Comparison of ENCODE assay signal across 9 mouse cellular contexts in the genomic region with DNA sequence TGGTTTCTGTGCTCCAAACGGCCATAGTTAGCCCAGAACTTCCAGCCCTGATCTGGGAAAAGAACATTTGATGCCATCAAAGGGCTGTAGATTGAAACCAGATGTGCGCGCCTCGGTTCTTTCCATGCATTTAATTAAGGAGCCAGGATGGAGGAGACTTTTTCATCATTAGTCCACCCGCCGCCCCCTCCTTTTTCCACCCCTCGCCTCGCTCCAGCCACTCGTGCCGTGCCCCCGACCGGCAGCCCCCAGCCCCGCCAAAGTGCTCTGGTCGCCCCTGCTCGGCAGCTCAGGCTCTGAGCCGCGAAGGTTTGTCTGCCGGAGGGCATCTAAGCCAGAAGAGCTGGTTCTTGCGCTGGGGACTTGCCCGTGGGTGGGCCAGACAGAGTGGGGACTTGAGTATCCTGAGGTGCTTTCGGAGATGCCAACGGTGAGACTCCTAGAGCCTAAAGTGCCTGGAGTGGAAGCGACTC. TPM values are rescaled to one million over a fixed set of nuclear protein-coding genes. Genes with fewer than 3 reads are reported as not detected.
DNase-seq lines count a peak whose midpoint lies in the region; ATAC-seq and TF ChIP-seq lines count a peak whose summit lies in the region.
"Had no signal": no experiment of that assay in that cellular context is flagged by ENCODE, and none has a peak within 500 bp of the region (broad histone marks: within the 10 kb centered on the region; RNA-seq: fewer than 3 reads in every experiment).

No protein-coding gene starts in this region.

- no peak overlapping the region for H3K27ac ChIP-seq in kidney, embryonic 14.5 days (ENCODE audit: low read depth, low read length)
- no peak overlapping the region for H3K27ac ChIP-seq in kidney, adult 2 months (ENCODE audit: insufficient read depth, low read depth, low read length)
- H3K27ac ChIP-seq in embryonic facial prominence, embryonic 10.5 days (replicated peaks): peak overlapping the region; percentile 99

- H3K9me3 ChIP-seq in kidney, embryonic 14.5 days (ENCODE audit: control insufficient read depth, low read length): no peaks in the 10 kb centered on the region
- no peaks in the 10 kb centered on the region for H3K9me3 ChIP-seq in embryonic facial prominence, embryonic 10.5 days
- H3K9me3 ChIP-seq: G1E had no signal

- no peak for ATAC-seq in kidney, embryonic 14.5 days (ENCODE audit: low FRiP score, low TSS enrichment)

- H3K9ac ChIP-seq in kidney, embryonic 14.5 days (ENCODE audit: low read depth, low read length): no peak overlapping the region

- WGBS in kidney, embryonic 14.5 days: 1% methylated on average over 23 of the region's 23 CpGs
- 5% methylated on average over 23 of the region's 23 CpGs for WGBS in kidney, adult 2 months
- WGBS in embryonic facial prominence, embryonic 10.5 days: under 1% methylated on average over 23 of the region's 23 CpGs

- no peak for DNase-seq in kidney, adult 2 months
- DNase-seq in embryonic facial prominence, embryonic 10.5 days (ENCODE audit: low spot score): peak; percentile 88
- peak; percentile 97 for DNase-seq in hindlimb bud, embryonic 11.5 days (ENCODE audit: extremely low spot score, low read depth, low spot score)
- peak; percentile 68 for DNase-seq in neural tube, embryonic 10.5 days (ENCODE audit: extremely low spot score, low spot score)
- DNase-seq in cerebellum, adult 9-10 months: no peak
- no peak for DNase-seq in thymus, postnatal 36 days
- no peak for DNase-seq in left cerebral cortex, adult 18-20 months (ENCODE audit: low spot score in 2 of 2)

- H3K36me3 ChIP-seq in kidney, embryonic 14.5 days (ENCODE audit: control insufficient read depth, insufficient read depth, low read length): no peaks in the 10 kb centered on the region
- H3K36me3 ChIP-seq in kidney, adult 2 months (ENCODE audit: control insufficient read depth, insufficient read depth, low read length): no peaks in the 10 kb centered on the region
- H3K36me3 ChIP-seq in embryonic facial prominence, embryonic 10.5 days (replicated peaks): peaks cover 9% of the 10 kb centered on the region
- H3K36me3 ChIP-seq: G1E had no signal

- H3K4me3 ChIP-seq in kidney, embryonic 14.5 days (ENCODE audit: low read length): peak overlapping the region; percentile 58
- H3K4me3 ChIP-seq in kidney, adult 2 months (ENCODE audit: insufficient read depth, low read depth, low read length): no peak overlapping the region
- H3K4me3 ChIP-seq in embryonic facial prominence, embryonic 10.5 days: peak overlapping the region; percentile 72

- no peak for TF ChIP-seq CTCF in kidney, adult 2 months (conservative IDR thresholded peaks at IDR 0.05; ENCODE audit: insufficient read depth, insufficient read length, low read depth, low read length)

- no peak for TF ChIP-seq POLR2A in kidney, adult 2 months (IDR thresholded peaks at IDR 0.05; ENCODE audit: low read depth, low read length)

- H3K27me3 ChIP-seq in kidney, embryonic 14.5 days (ENCODE audit: control insufficient read depth, insufficient read depth, low read length): peaks cover 29% of the 10 kb centered on the region
- H3K27me3 ChIP-seq in kidney, adult 2 months (replicated peaks; ENCODE audit: control insufficient read depth, insufficient read depth, low read length): no peaks in the 10 kb centered on the region; the same call in 1 of the 2 replicates
- peaks cover 61% of the 10 kb centered on the region for H3K27me3 ChIP-seq in embryonic facial prominence, embryonic 10.5 days (replicated peaks; ENCODE audit: low read depth, poor library complexity, severe bottlenecking)

- H3K4me1 ChIP-seq in kidney, embryonic 14.5 days (ENCODE audit: control insufficient read depth, insufficient read depth, low read length): peaks cover 8% of the 10 kb centered on the region; the same call in 1 of the 2 replicates
- H3K4me1 ChIP-seq in kidney, adult 2 months (ENCODE audit: control insufficient read depth, insufficient read depth, low read length): no peaks in the 10 kb centered on the region
- H3K4me1 ChIP-seq in embryonic facial prominence, embryonic 10.5 days: peaks cover 51% of the 10 kb centered on the region

- H3K4me2 ChIP-seq in kidney, embryonic 14.5 days (replicated peaks; ENCODE audit: low read depth, low read length): peak overlapping the region; percentile 84

RNA-seq across cellular contexts. Expression of a gene that starts 1.4 kb away (rescaled TPM):
- polyA plus RNA-seq in kidney, embryonic 14.5 days (2014; fragmentation: Nextera tagmentation; extraction: Ambion mirVana): 6.6 and 7.0 TPM in 2 replicates
- polyA plus RNA-seq in kidney, adult 2 months (2012; rRNA removed): 2.4 and 2.8 TPM in 2 replicates
- 128 TPM in 2 replicates for polyA plus RNA-seq in embryonic facial prominence, embryonic 10.5 days (2016; fragmentation: Nextera tagmentation; extraction: Ambion mirVana)
- 1 to 10 TPM; 5.9 to 6.1 TPM for total RNA-seq in left cerebral cortex, adult 18-20 months (2021)
- polyA plus RNA-seq: G1E had no signal

Comparison
In these comparisons a context has a peak if more than half of its experiments do, and no peak if none do; other contexts are left out.
1. DNase-seq: peak in embryonic facial prominence, embryonic 10.5 days (single experiment), hindlimb bud, embryonic 11.5 days (single experiment) and neural tube, embryonic 10.5 days (single experiment); none in kidney, adult 2 months (single experiment), cerebellum, adult 9-10 months (single experiment), thymus, postnatal 36 days (0 of 2) and left cerebral cortex, adult 18-20 months (0 of 2).
2. RNA of a gene that starts 1.4 kb away (polyA plus RNA-seq): 128 TPM in embryonic facial prominence, embryonic 10.5 days; 6.6 to 7.0 TPM in kidney, embryonic 14.5 days and 2.4 to 2.8 TPM in kidney, adult 2 months; every median in the first group is over 10 times any median in the second.